Mouse (Mus musculus) heart, postnatal 0 days (tissue): Measurements from ENCODE around the gene Aldh1a2. TPM values are rescaled to one million over a fixed set of nuclear protein-coding genes. Genes with fewer than 3 reads are reported as not detected.

Source experiments
- ATAC-seq: fragments of 200-750 bp; cut with Nextera tagmentation; 2 replicates; pipeline ENCODE4 v1.8.0; 2017; ENCODE audit warnings: low read depth, moderate number of reproducible peaks, moderate library complexity; ENCODE audit not compliant: insufficient read depth
- DNase-seq: peaks from one replicate; pipeline ENCODE4 v3.0.0-alpha.2; 2016; ENCODE audit warnings: low spot score
- H3K27ac ChIP-seq: fragments of 300-500 bp; sonication (generic); 2 replicates; pipeline ENCODE4 v1.5.1; 2014; ENCODE audit warnings: low read depth, mild to moderate bottlenecking
- H3K27me3 ChIP-seq: fragments of 300-500 bp; sonication (generic); 2 replicates; pipeline ENCODE4 v1.6.1; 2014; ENCODE audit warnings: low read length, mixed read lengths; ENCODE audit not compliant: control insufficient read depth, insufficient read depth
- H3K36me3 ChIP-seq: fragments of 300-500 bp; sonication (generic); replicated peaks from 2 replicates; pipeline ENCODE4 v1.6.1; 2014; ENCODE audit warnings: low read length, mixed read lengths; ENCODE audit not compliant: control insufficient read depth, insufficient read depth
- H3K4me1 ChIP-seq: fragments of 300-500 bp; sonication (generic); 2 replicates; pipeline ENCODE4 v1.6.1; 2014; ENCODE audit warnings: antibody characterized with exemption; ENCODE audit not compliant: control insufficient read depth, insufficient read depth
- H3K4me2 ChIP-seq: fragments of 300-500 bp; sonication (generic); 2 replicates; pipeline ENCODE4 v1.6.1; 2014; ENCODE audit warnings: low read depth, mild to moderate bottlenecking, low read length, moderate library complexity
- H3K4me3 ChIP-seq: fragments of 300-500 bp; sonication (generic); 2 replicates; pipeline ENCODE4 v1.5.1; 2014; ENCODE audit warnings: low read depth, low read length
- H3K9ac ChIP-seq: fragments of 300-500 bp; sonication (generic); replicated peaks from 2 replicates; pipeline ENCODE4 v1.6.1; 2014; ENCODE audit warnings: low read depth, low read length, mixed read lengths
- H3K9me3 ChIP-seq: fragments of 300-500 bp; sonication (generic); replicated peaks from 2 replicates; pipeline ENCODE4 v1.6.1; 2016; ENCODE audit warnings: low read length; ENCODE audit not compliant: control insufficient read depth
- CTCF ChIP-seq: IDR thresholded peaks from 2 replicates; pipeline ENCODE4 v1.5.1; 2016; ENCODE audit warnings: antibody characterized with exemption, control low read depth, low read depth
- EP300 ChIP-seq: IDR thresholded peaks from 2 replicates; pipeline ENCODE4 v1.6.1; 2016; ENCODE audit warnings: antibody characterized with exemption, low read depth
- WGBS: fragments of 180-500 bp; shearing (Covaris S2); extraction: QIAGEN DNeasy Blood & Tissue Kit; methylation state at CpG from one replicate; pipeline ENCODE4 v1.1.7; 2014; 5-methylcytosine and 5-hydroxymethylcytosine counted together
- polyA plus RNA-seq: library from polyadenylated mRNA; unstranded; fragments of >200 nt; fragmentation: Nextera tagmentation; extraction: Ambion mirVana; gene quantifications from 2 replicates; pipeline ENCODE4 v1.2.1, GENCODE M21; 2015
- total RNA-seq: library from RNA; depleted of rRNA; stranded (reverse); fragments of >200 nt; gene quantifications from 2 replicates; pipeline ENCODE4 v1.2.3, GENCODE M21; 2014; ENCODE audit warnings: low replicate concordance

Gene Aldh1a2
- total and polyA plus RNA-seq, 2 experiments from 2014 or later = 26.2 to 26.6 TPM

GRCm38 (mm10) chr9:71321436-71321835 is 105.8 kb downstream of the Aldh1a2 start:
- TF ChIP-seq CTCF = no peak
- no peak for TF ChIP-seq EP300
- WGBS = 33% methylated on average over 7 of the region's 7 CpGs
- Histone ChIP-seq H3K4me1 (peaks cover 9% of the 10 kb centered on the region; the same call in 1 of the 2 replicates), H3K27me3 (no peaks in the 10 kb centered on the region), H3K27ac (0 out of 2 replicates have a peak overlapping the region, but pooled peaks have one; percentile 7), H3K36me3 (no peaks in the 10 kb centered on the region), H3K9me3 (no peaks in the 10 kb centered on the region), H3K4me2 (no peak overlapping the region), H3K4me3 (no peak overlapping the region), H3K9ac (no peak overlapping the region)
- peak; percentile 31 for DNase-seq
- peak; percentile 4; the same call in 1 of the 2 replicates for ATAC-seq

DNA sequence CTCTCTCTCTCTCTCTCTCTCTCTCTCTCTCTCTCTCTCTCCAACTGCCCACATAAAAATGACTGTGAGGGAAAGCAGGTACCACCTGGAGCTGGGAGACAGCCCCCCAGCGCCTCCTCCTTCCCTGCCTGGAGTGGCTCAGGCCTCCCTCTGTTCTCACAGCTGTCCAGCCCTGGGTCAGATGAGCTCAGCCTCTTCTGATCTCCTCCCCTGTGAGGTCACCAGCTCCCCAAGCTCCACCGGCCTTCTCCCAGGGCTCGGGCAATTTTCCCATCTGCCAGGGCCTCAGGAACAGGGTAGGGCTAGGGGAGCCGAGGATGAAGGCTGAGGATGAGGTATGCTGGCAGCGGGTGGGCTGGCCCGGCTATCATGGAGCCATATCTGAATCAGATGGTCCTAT is 106.3 kb downstream of the Aldh1a2 start:
- H3K4me3 ChIP-seq = no peak overlapping the region
- no peaks in the 10 kb centered on the region for H3K27me3 ChIP-seq
- WGBS = 44% methylated on average over 6 of the region's 6 CpGs
- no peaks in the 10 kb centered on the region for H3K9me3 ChIP-seq
- H3K4me2 ChIP-seq = no peak overlapping the region
- DNase-seq (peak; percentile 44), ATAC-seq (peak; percentile 52)
- TF ChIP-seq CTCF (no peak), EP300 (no peak)
- H3K4me1 ChIP-seq = peaks cover 9% of the 10 kb centered on the region; the same call in 1 of the 2 replicates
- H3K9ac ChIP-seq = no peak overlapping the region
- no peaks in the 10 kb centered on the region for H3K36me3 ChIP-seq
- peak overlapping the region; percentile 7; the same call in 1 of the 2 replicates for H3K27ac ChIP-seq

GRCm38 (mm10) chr9:71323303-71323952 is 107.8 kb downstream of the Aldh1a2 start:
- ATAC-seq = no peak

DNA sequence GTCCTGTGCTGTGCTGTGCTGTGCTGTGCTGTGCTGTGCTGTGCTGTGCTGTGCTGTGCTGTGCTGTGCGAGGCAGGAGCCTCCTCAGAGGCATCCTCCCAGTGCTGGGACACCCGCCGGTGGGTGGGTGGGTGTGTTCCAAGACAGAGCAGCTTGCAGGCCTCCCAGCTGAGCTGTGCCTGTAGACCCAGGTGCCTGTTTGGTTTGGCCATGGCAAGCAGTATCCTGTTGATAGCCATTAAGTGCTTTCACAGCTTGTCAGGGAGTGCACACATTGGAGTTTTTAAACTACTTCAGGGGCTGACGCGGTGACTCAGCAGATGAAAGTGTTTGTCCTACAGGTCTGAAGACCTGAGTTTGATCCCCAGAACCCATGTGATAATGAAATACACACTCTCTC is 108.5 kb downstream of the Aldh1a2 start:
- Histone ChIP-seq H3K4me1 (peaks cover 5% of the 10 kb centered on the region; the same call in 1 of the 2 replicates), H3K36me3 (no peaks in the 10 kb centered on the region), H3K9me3 (no peaks in the 10 kb centered on the region), H3K4me3 (no peak overlapping the region), H3K9ac (no peak overlapping the region), H3K4me2 (no peak overlapping the region), H3K27ac (no peak overlapping the region), H3K27me3 (no peaks in the 10 kb centered on the region)
- WGBS = 44% methylated on average over 5 of the region's 5 CpGs
- ATAC-seq = no peak
- DNase-seq = no peak
- TF ChIP-seq EP300 (no peak), CTCF (no peak)

More at GRCm38 (mm10) chr9:71323303-71323952, 107.8 kb downstream of the Aldh1a2 start:
- H3K27me3 ChIP-seq = no peaks in the 10 kb centered on the region
- 66% methylated on average over 1 of the region's 1 CpGs for WGBS
- no peak overlapping the region for H3K4me2 ChIP-seq
- no peak for DNase-seq
- TF ChIP-seq CTCF = no peak
- TF ChIP-seq EP300 = no peak
- H3K4me1 ChIP-seq = peaks cover 5% of the 10 kb centered on the region; the same call in 1 of the 2 replicates
- H3K9me3 ChIP-seq = no peaks in the 10 kb centered on the region
- H3K27ac ChIP-seq = no peak overlapping the region
- no peak overlapping the region for H3K9ac ChIP-seq
- no peak overlapping the region for H3K4me3 ChIP-seq
- no peaks in the 10 kb centered on the region for H3K36me3 ChIP-seq

DNA sequence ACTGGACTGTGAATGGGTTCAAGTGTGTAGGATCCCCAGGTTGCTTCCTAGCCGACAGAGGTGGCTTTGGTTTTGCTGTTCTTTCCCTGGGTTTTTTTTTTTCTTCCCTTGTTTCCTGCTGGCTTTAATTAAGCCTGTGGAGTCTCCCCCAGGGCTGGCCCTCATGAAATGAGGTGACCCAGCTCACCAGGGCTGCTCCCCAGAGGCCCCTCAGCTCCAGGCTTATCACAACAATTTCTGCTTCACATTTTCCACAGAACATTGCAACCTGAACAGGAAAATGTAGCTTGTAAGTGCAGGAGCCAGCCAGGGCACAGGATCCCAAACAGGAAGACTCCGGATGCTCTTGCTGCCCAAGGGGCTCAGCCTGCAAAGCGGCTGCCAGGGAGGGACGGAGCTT is 110.7 kb downstream of the Aldh1a2 start:
- TF ChIP-seq EP300 (no peak), CTCF (no peak)
- Histone ChIP-seq H3K4me2 (no peak overlapping the region), H3K27me3 (no peaks in the 10 kb centered on the region), H3K4me1 (peaks cover 5% of the 10 kb centered on the region; the same call in 1 of the 2 replicates), H3K9me3 (no peaks in the 10 kb centered on the region), H3K4me3 (no peak overlapping the region), H3K36me3 (no peaks in the 10 kb centered on the region), H3K27ac (no peak overlapping the region), H3K9ac (no peak overlapping the region)
- ATAC-seq (no peak), DNase-seq (no peak)
- WGBS = 51% methylated on average over 4 of the region's 4 CpGs

DNA sequence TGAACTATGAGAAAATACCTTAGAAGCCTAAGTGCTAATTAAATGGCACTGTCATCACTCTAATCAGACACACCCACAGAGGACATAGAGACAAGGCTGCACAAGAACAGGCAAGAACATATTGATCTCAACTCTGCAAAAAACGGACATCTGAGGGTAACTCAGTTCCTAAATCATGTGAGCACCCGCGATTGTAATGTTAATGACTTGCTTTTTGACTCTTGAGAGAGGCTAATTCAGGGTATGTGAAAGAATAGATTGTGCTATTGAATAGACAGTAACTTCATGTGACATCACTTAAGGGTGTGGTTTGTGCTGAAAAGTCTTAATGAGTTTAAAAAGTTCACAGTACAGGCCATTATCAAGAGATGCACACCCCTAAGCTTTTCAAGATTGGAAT is 116.1 kb downstream of the Aldh1a2 start:
- ATAC-seq (no peak), DNase-seq (no peak)
- no peak overlapping the region for H3K27ac ChIP-seq
- no peak for TF ChIP-seq CTCF
- TF ChIP-seq EP300 = no peak
- H3K4me1 ChIP-seq = no peaks in the 10 kb centered on the region
- no peak overlapping the region for H3K9ac ChIP-seq
- no peak overlapping the region for H3K4me2 ChIP-seq
- H3K36me3 ChIP-seq = no peaks in the 10 kb centered on the region
- no peak overlapping the region for H3K4me3 ChIP-seq
- H3K9me3 ChIP-seq = no peaks in the 10 kb centered on the region
- no peaks in the 10 kb centered on the region for H3K27me3 ChIP-seq
- WGBS = 62% methylated on average over 3 of the region's 3 CpGs
